Mouse (Mus musculus): ENCODE measurements around the gene Wdr63. TPM values are rescaled to one million over a fixed set of nuclear protein-coding genes. Genes with fewer than 3 reads are reported as not detected.

Wdr63 gene
- polyA plus RNA-seq, 1 experiment from 2014 or later = not detected

GRCm38 (mm10) chr3:146030255-146030836, 77.6 kb downstream of the Wdr63 start:
- H3K9me3 ChIP-seq (ENCODE audit: control insufficient read depth, low read length) = no peaks in the 10 kb centered on the region
- no peak overlapping the region for H3K9ac ChIP-seq (ENCODE audit: low read depth, low read length)
- H3K4me2 ChIP-seq (ENCODE audit: low read depth, low read length) = no peak overlapping the region
- no peak overlapping the region for H3K27ac ChIP-seq (ENCODE audit: low read length)
- 33% methylated on average over 5 of the region's 5 CpGs for WGBS
- no peaks in the 10 kb centered on the region for H3K36me3 ChIP-seq (ENCODE audit: control insufficient read depth, insufficient read depth, low read length)
- peaks cover 5% of the 10 kb centered on the region; the same call in 1 of the 2 replicates for H3K4me1 ChIP-seq (ENCODE audit: control insufficient read depth, insufficient read depth, low read length)
- no peaks in the 10 kb centered on the region for H3K27me3 ChIP-seq (replicated peaks; ENCODE audit: control insufficient read depth, insufficient read depth, low read length)
- no peak overlapping the region for H3K4me3 ChIP-seq (ENCODE audit: low read length)
- ATAC-seq = no peak

- no peak overlapping the region for H3K4me3 ChIP-seq (ENCODE audit: low read length)
- no peak overlapping the region for H3K4me2 ChIP-seq (ENCODE audit: low read depth, low read length)
- ATAC-seq = no peak
Measured at GRCm38 (mm10) chr3:146029234-146029633, 78.7 kb downstream of the Wdr63 start.

GRCm38 (mm10) chr3:146028406-146028805, 79.5 kb downstream of the Wdr63 start:
- H3K27ac ChIP-seq (ENCODE audit: low read length) = no peak overlapping the region
- H3K36me3 ChIP-seq (ENCODE audit: control insufficient read depth, insufficient read depth, low read length) = no peaks in the 10 kb centered on the region
- H3K4me3 ChIP-seq (ENCODE audit: low read length) = no peak overlapping the region
- no peak for ATAC-seq
- no peak overlapping the region for H3K4me2 ChIP-seq (ENCODE audit: low read depth, low read length)
- WGBS = 92% methylated on average over 2 of the region's 2 CpGs
- H3K9ac ChIP-seq (ENCODE audit: low read depth, low read length) = no peak overlapping the region
- no peaks in the 10 kb centered on the region for H3K9me3 ChIP-seq (ENCODE audit: control insufficient read depth, low read length)
- no peaks in the 10 kb centered on the region for H3K27me3 ChIP-seq (replicated peaks; ENCODE audit: control insufficient read depth, insufficient read depth, low read length)
- peaks cover 5% of the 10 kb centered on the region; the same call in 1 of the 2 replicates for H3K4me1 ChIP-seq (ENCODE audit: control insufficient read depth, insufficient read depth, low read length)

More at GRCm38 (mm10) chr3:146029234-146029633, 78.7 kb downstream of the Wdr63 start:
- peaks cover 5% of the 10 kb centered on the region; the same call in 1 of the 2 replicates for H3K4me1 ChIP-seq (ENCODE audit: control insufficient read depth, insufficient read depth, low read length)
- no peaks in the 10 kb centered on the region for H3K36me3 ChIP-seq (ENCODE audit: control insufficient read depth, insufficient read depth, low read length)
- H3K9ac ChIP-seq (ENCODE audit: low read depth, low read length) = no peak overlapping the region
- no peak overlapping the region for H3K27ac ChIP-seq (ENCODE audit: low read length)
- no peaks in the 10 kb centered on the region for H3K27me3 ChIP-seq (replicated peaks; ENCODE audit: control insufficient read depth, insufficient read depth, low read length)
- 73% methylated on average over 3 of the region's 3 CpGs for WGBS
- no peaks in the 10 kb centered on the region for H3K9me3 ChIP-seq (ENCODE audit: control insufficient read depth, low read length)

- no peak overlapping the region for H3K4me2 ChIP-seq (ENCODE audit: low read depth, low read length)
- H3K9ac ChIP-seq (ENCODE audit: low read depth, low read length) = no peak overlapping the region
- peaks cover 5% of the 10 kb centered on the region; the same call in 1 of the 2 replicates for H3K4me1 ChIP-seq (ENCODE audit: control insufficient read depth, insufficient read depth, low read length)
- peak; percentile 80 for ATAC-seq
- no peaks in the 10 kb centered on the region; the same call in 1 of the 2 replicates for H3K36me3 ChIP-seq (ENCODE audit: control insufficient read depth, insufficient read depth, low read length)
- no peak overlapping the region for H3K4me3 ChIP-seq (ENCODE audit: low read length)
- H3K27me3 ChIP-seq (replicated peaks; ENCODE audit: control insufficient read depth, insufficient read depth, low read length) = no peaks in the 10 kb centered on the region
- H3K27ac ChIP-seq (ENCODE audit: low read length) = no peak overlapping the region; the same call in 1 of the 2 replicates
- no peaks in the 10 kb centered on the region for H3K9me3 ChIP-seq (ENCODE audit: control insufficient read depth, low read length)
- 36% methylated on average over 6 of the region's 6 CpGs for WGBS
Measured at GRCm38 (mm10) chr3:146027116-146027515, 80.8 kb downstream of the Wdr63 start.

GRCm38 (mm10) chr3:146025499-146025898, 82.4 kb downstream of the Wdr63 start:
- 86% methylated on average over 6 of the region's 6 CpGs for WGBS
- Histone ChIP-seq H3K4me1 (ENCODE audit: control insufficient read depth, insufficient read depth, low read length) (peaks cover 5% of the 10 kb centered on the region; the same call in 1 of the 2 replicates), H3K27ac (ENCODE audit: low read length) (no peak overlapping the region), H3K36me3 (ENCODE audit: control insufficient read depth, insufficient read depth, low read length) (no peaks in the 10 kb centered on the region; the same call in 1 of the 2 replicates), H3K4me3 (ENCODE audit: low read length) (no peak overlapping the region), H3K4me2 (ENCODE audit: low read depth, low read length) (no peak overlapping the region), H3K9me3 (ENCODE audit: control insufficient read depth, low read length) (no peaks in the 10 kb centered on the region), H3K9ac (ENCODE audit: low read depth, low read length) (no peak overlapping the region), H3K27me3 (replicated peaks; ENCODE audit: control insufficient read depth, insufficient read depth, low read length) (no peaks in the 10 kb centered on the region)
- no peak for ATAC-seq

- 86% methylated on average over 7 of the region's 7 CpGs for WGBS
- Histone ChIP-seq H3K27me3 (replicated peaks; ENCODE audit: control insufficient read depth, insufficient read depth, low read length) (no peaks in the 10 kb centered on the region), H3K4me2 (ENCODE audit: low read depth, low read length) (no peak overlapping the region), H3K27ac (ENCODE audit: low read length) (no peak overlapping the region), H3K4me1 (ENCODE audit: control insufficient read depth, insufficient read depth, low read length) (peaks cover 5% of the 10 kb centered on the region; the same call in 1 of the 2 replicates), H3K9me3 (ENCODE audit: control insufficient read depth, low read length) (no peaks in the 10 kb centered on the region), H3K9ac (ENCODE audit: low read depth, low read length) (no peak overlapping the region), H3K4me3 (ENCODE audit: low read length) (no peak overlapping the region), H3K36me3 (ENCODE audit: control insufficient read depth, insufficient read depth, low read length) (no peaks in the 10 kb centered on the region; the same call in 1 of the 2 replicates)
- ATAC-seq = no peak
Measured at GRCm38 (mm10) chr3:146024746-146025145, 83.2 kb downstream of the Wdr63 start.

GRCm38 (mm10) chr3:146022232-146022631, 85.7 kb downstream of the Wdr63 start:
- Histone ChIP-seq H3K27ac (ENCODE audit: low read length) (no peak overlapping the region), H3K27me3 (replicated peaks; ENCODE audit: control insufficient read depth, insufficient read depth, low read length) (no peaks in the 10 kb centered on the region), H3K9ac (ENCODE audit: low read depth, low read length) (no peak overlapping the region), H3K4me1 (ENCODE audit: control insufficient read depth, insufficient read depth, low read length) (peaks cover 1% of the 10 kb centered on the region; the same call in 1 of the 2 replicates), H3K4me2 (ENCODE audit: low read depth, low read length) (no peak overlapping the region), H3K9me3 (ENCODE audit: control insufficient read depth, low read length) (no peaks in the 10 kb centered on the region), H3K4me3 (ENCODE audit: low read length) (no peak overlapping the region), H3K36me3 (ENCODE audit: control insufficient read depth, insufficient read depth, low read length) (no peaks in the 10 kb centered on the region; the same call in 1 of the 2 replicates)
- WGBS = 92% methylated on average over 9 of the region's 9 CpGs
- ATAC-seq = no peak

GRCm38 (mm10) chr3:146017521-146017920, 90.4 kb downstream of the Wdr63 start:
- WGBS = 67% methylated on average over 9 of the region's 9 CpGs
- H3K36me3 ChIP-seq (ENCODE audit: control insufficient read depth, insufficient read depth, low read length) = peaks cover 5% of the 10 kb centered on the region; the same call in 1 of the 2 replicates

GRCm38 (mm10) chr3:146016979-146017378, 91.0 kb downstream of the Wdr63 start:
- Histone ChIP-seq H3K4me3 (ENCODE audit: low read length) (no peak overlapping the region), H3K4me1 (ENCODE audit: control insufficient read depth, insufficient read depth, low read length) (no peaks in the 10 kb centered on the region), H3K36me3 (ENCODE audit: control insufficient read depth, insufficient read depth, low read length) (peaks cover 5% of the 10 kb centered on the region; the same call in 1 of the 2 replicates), H3K9ac (ENCODE audit: low read depth, low read length) (no peak overlapping the region), H3K27ac (ENCODE audit: low read length) (no peak overlapping the region), H3K27me3 (replicated peaks; ENCODE audit: control insufficient read depth, insufficient read depth, low read length) (no peaks in the 10 kb centered on the region), H3K9me3 (ENCODE audit: control insufficient read depth, low read length) (no peaks in the 10 kb centered on the region), H3K4me2 (ENCODE audit: low read depth, low read length) (no peak overlapping the region)
- ATAC-seq = no peak
- 87% methylated on average over 13 of the region's 13 CpGs for WGBS

More at GRCm38 (mm10) chr3:146017521-146017920, 90.4 kb downstream of the Wdr63 start:
- Histone ChIP-seq H3K4me3 (ENCODE audit: low read length) (no peak overlapping the region), H3K9me3 (ENCODE audit: control insufficient read depth, low read length) (no peaks in the 10 kb centered on the region), H3K4me1 (ENCODE audit: control insufficient read depth, insufficient read depth, low read length) (no peaks in the 10 kb centered on the region), H3K27ac (ENCODE audit: low read length) (no peak overlapping the region), H3K4me2 (ENCODE audit: low read depth, low read length) (no peak overlapping the region), H3K9ac (ENCODE audit: low read depth, low read length) (no peak overlapping the region), H3K27me3 (replicated peaks; ENCODE audit: control insufficient read depth, insufficient read depth, low read length) (no peaks in the 10 kb centered on the region)
- ATAC-seq = no peak

All from intestine, embryonic 16.5 days (tissue).